Mouse (Mus musculus) ES-E14 (cell line): Measurements from ENCODE around the gene Vdac2.

Experiments
- HCFC1 ChIP-seq: IDR thresholded peaks from 2 replicates; pipeline ENCODE4 v1.6.1; 2012; ENCODE audit warnings: low read length, inconsistent platforms, borderline replicate concordance; ENCODE audit not compliant: insufficient read depth
- ZC3H11A ChIP-seq: IDR thresholded peaks from 2 replicates; pipeline ENCODE4 v1.6.1; 2012; ENCODE audit warnings: low read depth, mild to moderate bottlenecking, inconsistent platforms, low read length, borderline replicate concordance
- ZNF384 ChIP-seq: IDR thresholded peaks from 2 replicates; pipeline ENCODE4 v1.6.1; 2012; ENCODE audit warnings: low read depth, low read length, inconsistent platforms

GRCm38 (mm10) chr14:21855961-21856360, 30.9 kb downstream of the Vdac2 start:
- TF ChIP-seq HCFC1: no peak
- no peak for TF ChIP-seq ZNF384
- no peak for TF ChIP-seq ZC3H11A
